Mouse (Mus musculus): ENCODE measurements around the gene Peli2. TPM values are rescaled to one million over a fixed set of nuclear protein-coding genes. Genes with fewer than 3 reads are reported as not detected.

Peli2 gene
- total and polyA plus RNA-seq, 3 experiments, result not detected

GRCm38 (mm10) chr14:48302471-48303186 is 182.0 kb downstream of the Peli2 start:
- H3K9me3 ChIP-seq (replicated peaks; ENCODE audit: low read length), result peaks cover 3% of the 10 kb centered on the region
- H3K4me2 ChIP-seq (ENCODE audit: insufficient read depth, low read depth, poor library complexity, severe bottlenecking), result no peak overlapping the region
- in situ Hi-C loops (cut with MboI; ENCODE audit: low pct_ligation_motif_present, low pct_unique_long_range_greater_than_20kb, low sequenced_read_pairs), result no loop called here

DNA sequence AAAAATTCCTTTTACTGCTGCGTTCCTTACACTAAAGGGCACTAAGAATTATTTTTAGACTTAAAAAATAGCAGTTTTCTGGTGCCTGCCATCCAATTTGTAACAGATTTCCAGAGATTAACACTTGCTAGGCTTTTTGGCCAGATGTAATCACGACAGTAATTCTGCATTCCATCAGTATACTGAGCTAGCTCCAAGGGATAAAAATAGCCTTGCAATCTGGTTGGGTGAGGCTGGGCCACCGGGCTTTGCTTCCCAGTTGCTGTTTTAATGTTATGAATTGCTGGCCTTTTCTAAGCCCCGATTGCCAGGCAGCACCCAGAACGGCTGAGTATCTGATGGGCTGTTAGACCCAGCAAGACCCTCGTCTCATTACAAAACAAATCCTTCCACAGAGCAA is 182.6 kb downstream of the Peli2 start:
- H3K79me2 ChIP-seq (replicated peaks; ENCODE audit: control insufficient read depth, extremely low read depth, insufficient read depth, poor library complexity, severe bottlenecking), result no peaks in the 10 kb centered on the region
- H3K4me3 ChIP-seq (replicated peaks in 1 of 3; ENCODE audit: low read depth in 2 of 3, low read length in 2 of 3, poor library complexity in 1 of 3), result no peak overlapping the region
- dilution Hi-C loops (cut with MboI; ENCODE audit: extremely low pct_ligation_motif_present, extremely low pct_unique_long_range_greater_than_20kb, low sequenced_read_pairs) (no loop called here), in situ Hi-C loops (cut with MboI; ENCODE audit: low pct_ligation_motif_present, low pct_unique_long_range_greater_than_20kb, low sequenced_read_pairs) (no loop called here)
- no peak overlapping the region for H3K4me2 ChIP-seq (ENCODE audit: insufficient read depth, low read depth, poor library complexity, severe bottlenecking)
- no peak overlapping the region for H3K9ac ChIP-seq (ENCODE audit: insufficient read depth, low read depth)
- no peaks in the 10 kb centered on the region for H3K36me3 ChIP-seq (replicated peaks in 1 of 2; ENCODE audit: control insufficient read depth in 1 of 2, insufficient read depth in 1 of 2, low read length in 1 of 2)
- peaks cover 3% of the 10 kb centered on the region for H3K9me3 ChIP-seq (replicated peaks; ENCODE audit: low read length)
- TF ChIP-seq CHD1 (IDR thresholded peaks at IDR 0.05; ENCODE audit: low read depth, low read length) (no peak), JUND (conservative IDR thresholded peaks at IDR 0.05; ENCODE audit: low read depth, low read length) (no peak), RCOR1 (conservative IDR thresholded peaks at IDR 0.05; ENCODE audit: low read depth, low read length) (no peak), ZNF384 (IDR thresholded peaks at IDR 0.05; ENCODE audit: low read depth, low read length) (no peak), ZC3H11A (IDR thresholded peaks at IDR 0.05; ENCODE audit: low read depth, low read length) (no peak), MEF2A (IDR thresholded peaks at IDR 0.05; ENCODE audit: borderline replicate concordance, low read depth, low read length) (no peak), SMC3 (IDR thresholded peaks at IDR 0.05; ENCODE audit: low read depth, low read length) (no peak), JUN (IDR thresholded peaks at IDR 0.05; ENCODE audit: insufficient read depth, low read depth, low read length) (no peak), RAD21 (IDR thresholded peaks at IDR 0.05; ENCODE audit: low read depth, low read length) (no peak), UBTF (IDR thresholded peaks at IDR 0.05; ENCODE audit: low read depth, low read length) (no peak), POLR2A (IDR thresholded peaks at IDR 0.05; ENCODE audit: low read depth, low read length) (no peak), ETS1 (conservative IDR thresholded peaks at IDR 0.05; ENCODE audit: low read depth, low read length) (no peak), E2F4 (IDR thresholded peaks at IDR 0.05; ENCODE audit: insufficient replicate concordance, low read depth, low read length) (no peak)
- DNase-seq (ENCODE audit: extremely low read depth), result no peak
- H3K4me1 ChIP-seq (ENCODE audit: control insufficient read depth in 1 of 2, insufficient read depth in 2 of 2), result peaks cover 0 to 12% of the 10 kb centered on the region in 2 experiments; a peak in 2 of 4 replicates
- H3K27ac ChIP-seq (ENCODE audit: insufficient read depth, low read depth), result no peak overlapping the region
- H3K27me3 ChIP-seq (replicated peaks), result no peaks in the 10 kb centered on the region

More at GRCm38 (mm10) chr14:48302471-48303186, 182.0 kb downstream of the Peli2 start:
- no peak for TF ChIP-seq NRF1 (IDR thresholded peaks at IDR 0.05; ENCODE audit: low read depth, low read length)
- TF ChIP-seq CHD1 (IDR thresholded peaks at IDR 0.05; ENCODE audit: low read depth, low read length), result no peak
- TF ChIP-seq HCFC1 (IDR thresholded peaks at IDR 0.05; ENCODE audit: low read depth, low read length), result no peak
- TF ChIP-seq TBP (conservative IDR thresholded peaks at IDR 0.05; ENCODE audit: low read depth, low read length), result no peak
- no peak for TF ChIP-seq ZKSCAN1 (IDR thresholded peaks at IDR 0.05; ENCODE audit: borderline replicate concordance, low read depth, low read length)
- TF ChIP-seq USF1 (IDR thresholded peaks at IDR 0.05; ENCODE audit: low read depth, low read length), result no peak
- no peak for TF ChIP-seq ETS1 (conservative IDR thresholded peaks at IDR 0.05; ENCODE audit: low read depth, low read length)
- TF ChIP-seq GABPA (IDR thresholded peaks at IDR 0.05; ENCODE audit: insufficient replicate concordance, low read depth, low read length), result no peak
- TF ChIP-seq JUND (conservative IDR thresholded peaks at IDR 0.05; ENCODE audit: low read depth, low read length), result no peak
- TF ChIP-seq ZNF384 (IDR thresholded peaks at IDR 0.05; ENCODE audit: low read depth, low read length), result no peak
- no peak for TF ChIP-seq NELFE (IDR thresholded peaks at IDR 0.05; ENCODE audit: low read depth, low read length)
- no peak for TF ChIP-seq SMC3 (IDR thresholded peaks at IDR 0.05; ENCODE audit: low read depth, low read length)
- Histone ChIP-seq H3K27me3 (replicated peaks) (no peaks in the 10 kb centered on the region), H3K4me3 (replicated peaks in 1 of 3; ENCODE audit: low read depth in 2 of 3, low read length in 2 of 3, poor library complexity in 1 of 3) (no peak overlapping the region), H3K27ac (ENCODE audit: insufficient read depth, low read depth) (no peak overlapping the region), H3K9ac (ENCODE audit: insufficient read depth, low read depth) (no peak overlapping the region), H3K79me2 (replicated peaks; ENCODE audit: control insufficient read depth, extremely low read depth, insufficient read depth, poor library complexity, severe bottlenecking) (no peaks in the 10 kb centered on the region), H3K4me1 (ENCODE audit: control insufficient read depth in 1 of 2, insufficient read depth in 2 of 2) (peaks cover 0 to 12% of the 10 kb centered on the region in 2 experiments; a peak in 2 of 4 replicates), H3K36me3 (replicated peaks in 1 of 2; ENCODE audit: control insufficient read depth in 1 of 2, insufficient read depth in 1 of 2, low read length in 1 of 2) (no peaks in the 10 kb centered on the region)
- DNase-seq (ENCODE audit: extremely low read depth), result no peak
- dilution Hi-C loops (cut with MboI; ENCODE audit: extremely low pct_ligation_motif_present, extremely low pct_unique_long_range_greater_than_20kb, low sequenced_read_pairs), result no loop called here
